Mouse (Mus musculus) E14TG2a.4 (cell line): ENCODE measurements around the gene Vmn1r5.

Source experiments
- CTCF ChIP-seq: conservative IDR thresholded peaks from 2 replicates; pipeline ENCODE4 v1.5.1; 2014; ENCODE audit warnings: low read length
- NANOG ChIP-seq: IDR thresholded peaks from 2 replicates; pipeline ENCODE4 v1.6.1; 2014; ENCODE audit warnings: borderline replicate concordance, low read length, mixed read lengths

- TF ChIP-seq CTCF (no peak), NANOG (no peak)
Measured at GRCm38 (mm10) chr6:56923726-56924707, 46.1 kb upstream of the Vmn1r5 start, which contains the start of the genes Nt5c3 and Vmn1r4.
